Mouse (Mus musculus) heart, postnatal 14 days (tissue): Measurements from ENCODE around the gene Cd8a. TPM values are rescaled to one million over a fixed set of nuclear protein-coding genes. Genes with fewer than 3 reads are reported as not detected.

ENCODE experiments used
- total RNA-seq, 2 experiments: library from RNA; stranded (reverse); gene quantifications; 2 replicates each; pipeline ENCODE4 v1.2.3; 2021

The Cd8a gene
- total RNA-seq, 2 experiments from 2014 or later, result 1.1 to 21.2 TPM

Other genes with a start within 250 kb of the Cd8a start
- gene Thnsl2, start 229.0 kb upstream of the Cd8a start, total RNA-seq, result 1 to 10 TPM; 3.8 to 6.4 TPM
- not detected for gene Fabp1, start 173.6 kb upstream of the Cd8a start, total RNA-seq
- gene Krcc1, start 101.8 kb upstream of the Cd8a start, total RNA-seq, result 10 to 100 TPM; 46.1 to 49.5 TPM
- 100 to 1,000 TPM; 352 to 365 TPM for gene Smyd1, start 51.2 kb upstream of the Cd8a start, total RNA-seq
- gene Cd8b1, start 50.6 kb upstream of the Cd8a start, total RNA-seq, result 10 to 100 TPM in 1 of 2 experiments, under 1 TPM in 1; 0.79 to 14.4 TPM
- gene Rmnd5a, start 67.2 kb downstream of the Cd8a start, total RNA-seq, result 10 to 100 TPM; 73.1 to 80.3 TPM
- 10 to 100 TPM; 24.4 to 28.0 TPM for gene Rnf103, start 120.5 kb downstream of the Cd8a start, total RNA-seq
- 10 to 100 TPM; 47.3 to 52.8 TPM for gene Chmp3, start 170.4 kb downstream of the Cd8a start, total RNA-seq